Mouse (Mus musculus): ENCODE data around the gene Focad.

DNA sequence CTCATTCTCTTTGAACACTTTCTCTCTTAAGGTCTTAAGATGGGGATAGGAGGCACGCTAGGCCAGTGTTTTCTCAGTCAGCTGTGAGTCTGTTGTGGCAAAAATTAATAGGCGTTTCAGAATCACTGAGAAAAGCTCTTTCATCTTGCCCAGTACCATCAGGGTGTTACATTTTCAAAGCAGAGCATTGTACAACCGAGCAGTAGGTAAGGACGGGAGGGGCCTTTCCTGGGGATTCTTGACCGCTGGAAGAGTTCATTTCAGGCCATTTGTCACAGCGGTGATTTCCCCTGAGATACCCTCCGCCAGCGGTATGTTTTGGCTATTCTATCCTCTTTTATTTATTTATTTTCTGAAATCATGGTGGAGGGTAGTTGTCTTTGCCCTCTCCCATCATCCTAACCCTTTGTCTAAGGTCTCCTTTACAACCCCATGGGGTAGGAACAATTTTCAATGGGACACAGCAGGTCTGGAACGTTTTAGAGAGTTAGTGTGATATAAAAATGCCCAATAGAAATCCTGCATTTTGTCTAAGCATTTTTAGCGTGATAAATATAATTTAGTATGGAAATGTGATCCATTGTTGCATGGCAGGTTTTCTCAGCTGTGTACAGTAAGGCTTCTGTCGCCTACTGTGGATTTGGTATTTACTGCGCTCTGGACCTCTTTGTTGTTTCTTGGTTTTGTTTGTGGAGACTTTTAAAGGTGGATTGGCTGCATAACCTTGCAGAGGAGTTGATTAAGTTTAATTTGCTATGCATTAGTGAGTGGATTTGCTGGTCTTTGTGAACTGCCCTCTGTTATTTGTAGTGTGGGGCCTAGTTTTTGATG lies 142.7 kb downstream of the Focad start:
- TF ChIP-seq CTCF (IDR thresholded peaks at IDR 0.05; ENCODE audit: low read depth) (no peak), EP300 (optimal IDR thresholded peaks at IDR 0.05) (no peak)
